In genomic region chr4:143112985-143113384, GRCm38 (mm10) we compare ENCODE assay signal across 9 mouse cellular contexts.
DNase-seq lines count a peak whose midpoint lies in the region; ATAC-seq and TF ChIP-seq lines count a peak whose summit lies in the region.
"Had no signal": no experiment of that assay in that cellular context is flagged by ENCODE, and none has a peak within 500 bp of the region (broad histone marks: within the 10 kb centered on the region; RNA-seq: fewer than 3 reads in every experiment).

No protein-coding gene starts in this region.

- H3K9me3 ChIP-seq in hindbrain, embryonic 10.5 days: no peaks in the 10 kb centered on the region
- H3K9me3 ChIP-seq in hindbrain, embryonic 13.5 days: no peaks in the 10 kb centered on the region
- H3K9me3 ChIP-seq in CH12.LX (replicated peaks; ENCODE audit: low read length): no peaks in the 10 kb centered on the region
- H3K9me3 ChIP-seq: liver, embryonic 15.5 days had no signal

- no peak overlapping the region for H3K27ac ChIP-seq in hindbrain, embryonic 10.5 days
- H3K27ac ChIP-seq in hindbrain, embryonic 13.5 days: no peak overlapping the region
- H3K27ac ChIP-seq in CH12.LX (ENCODE audit: insufficient read depth, low read depth): no peak overlapping the region
- H3K27ac ChIP-seq: liver, embryonic 15.5 days had no signal

- WGBS in hindbrain, embryonic 10.5 days: 31% methylated on average over 6 of the region's 6 CpGs
- WGBS in hindbrain, embryonic 13.5 days: 32% methylated on average over 6 of the region's 6 CpGs

- H3K27me3 ChIP-seq in hindbrain, embryonic 10.5 days (ENCODE audit: insufficient read depth, poor library complexity, severe bottlenecking): no peaks in the 10 kb centered on the region
- H3K27me3 ChIP-seq in hindbrain, embryonic 13.5 days: no peaks in the 10 kb centered on the region
- no peaks in the 10 kb centered on the region for H3K27me3 ChIP-seq in CH12.LX (replicated peaks)
- no peaks in the 10 kb centered on the region for H3K27me3 ChIP-seq in splenic B cell, adult 2 months (ENCODE audit: control insufficient read depth, insufficient read depth, low read length, poor library complexity, severe bottlenecking)
- H3K27me3 ChIP-seq: liver, embryonic 15.5 days had no signal

- dilution Hi-C loops in CH12.LX (cut with MboI; ENCODE audit: extremely low pct_ligation_motif_present, extremely low pct_unique_long_range_greater_than_20kb, low sequenced_read_pairs): no loop called here

- no peak overlapping the region for H3K4me2 ChIP-seq in hindbrain, embryonic 13.5 days
- no peak overlapping the region for H3K4me2 ChIP-seq in CH12.LX (ENCODE audit: insufficient read depth, low read depth, poor library complexity, severe bottlenecking)
- H3K4me2 ChIP-seq: liver, embryonic 15.5 days had no signal

- no peak overlapping the region for H3K4me3 ChIP-seq in hindbrain, embryonic 10.5 days
- no peak overlapping the region for H3K4me3 ChIP-seq in hindbrain, embryonic 13.5 days
- no peak overlapping the region for H3K4me3 ChIP-seq in CH12.LX (replicated peaks in 1 of 3; ENCODE audit: low read depth in 2 of 3, low read length in 2 of 3, poor library complexity in 1 of 3)
- H3K4me3 ChIP-seq: liver, embryonic 15.5 days had no signal

- no peaks in the 10 kb centered on the region; the same call in 1 of the 2 replicates for H3K79me2 ChIP-seq in CH12.LX (replicated peaks; ENCODE audit: control insufficient read depth, extremely low read depth, insufficient read depth, poor library complexity, severe bottlenecking)

- no peak for TF ChIP-seq POLR2A in CH12.LX (IDR thresholded peaks at IDR 0.05; ENCODE audit: low read depth, low read length)

- peak; percentile 71 for DNase-seq in hindbrain, embryonic 10.5 days (ENCODE audit: low spot score)
- peak; percentile 54 for DNase-seq in CH12.LX (ENCODE audit: extremely low read depth)
- peak; percentile 17 for DNase-seq in c-Kit-negative CD71-positive TER-119-positive erythroid progenitor cells, embryonic 14.5 days (ENCODE audit: low read depth, low spot score)
- DNase-seq in frontal cortex, postnatal 25 days (ENCODE audit: low spot score in 2 of 2): peak; percentile 49 to 51
- peak; percentile 59 to 80 for DNase-seq in kidney, postnatal 36 days
- DNase-seq in mesoderm, embryonic 11.5 days (ENCODE audit: low read depth, low spot score): peak; percentile 70
- peak; percentile 74 for DNase-seq in splenic B cell, adult 2 months (ENCODE audit: low read depth, low spot score)

- H3K36me3 ChIP-seq in hindbrain, embryonic 10.5 days: peaks cover 53% of the 10 kb centered on the region
- H3K36me3 ChIP-seq in hindbrain, embryonic 13.5 days: peaks cover 44% of the 10 kb centered on the region
- peaks cover 46 to 78% of the 10 kb centered on the region in 2 experiments for H3K36me3 ChIP-seq in CH12.LX (replicated peaks in 1 of 2; ENCODE audit: control insufficient read depth in 1 of 2, insufficient read depth in 1 of 2, low read length in 1 of 2)
- H3K36me3 ChIP-seq in splenic B cell, adult 2 months (ENCODE audit: control insufficient read depth, insufficient read depth, low read length, poor library complexity, severe bottlenecking): peaks cover 11% of the 10 kb centered on the region

- in situ Hi-C loops in CH12.LX (cut with MboI; ENCODE audit: low pct_ligation_motif_present, low pct_unique_long_range_greater_than_20kb, low sequenced_read_pairs): loop anchor here (5.0 kb wide), 1 partner anchor 124 kb away; no protein-coding TSS in a partner anchor

- peak; percentile 44 to 79 for TF ChIP-seq CTCF in CH12.LX (conservative IDR thresholded peaks at IDR 0.05 in 1 of 2, IDR thresholded peaks at IDR 0.05 in 1 of 2; ENCODE audit: low read depth in 2 of 2, low read length in 2 of 2)

- H3K9ac ChIP-seq in hindbrain, embryonic 13.5 days: no peak overlapping the region
- H3K9ac ChIP-seq in CH12.LX (ENCODE audit: insufficient read depth, low read depth): no peak overlapping the region
- H3K9ac ChIP-seq: liver, embryonic 15.5 days had no signal

- ATAC-seq in hindbrain, embryonic 13.5 days (ENCODE audit: low FRiP score): no peak

- no peak for TF ChIP-seq EP300 in CH12.LX (IDR thresholded peaks at IDR 0.05; ENCODE audit: low read length)

- TF ChIP-seq RAD21 in CH12.LX (IDR thresholded peaks at IDR 0.05; ENCODE audit: low read depth, low read length): peak; percentile 54

- peaks cover 46% of the 10 kb centered on the region for H3K4me1 ChIP-seq in hindbrain, embryonic 10.5 days (replicated peaks)
- peaks cover 45% of the 10 kb centered on the region for H3K4me1 ChIP-seq in hindbrain, embryonic 13.5 days (replicated peaks)
- H3K4me1 ChIP-seq in CH12.LX (ENCODE audit: control insufficient read depth in 1 of 2, insufficient read depth in 2 of 2): peaks cover 8 to 30% of the 10 kb centered on the region in 2 experiments

TF ChIP-seq in CH12.LX, 34 proteins besides CTCF, POLR2A, EP300 and RAD21:
- TF ChIP-seq SMC3 (IDR thresholded peaks at IDR 0.05; ENCODE audit: low read depth, low read length): peak; percentile 85
- TF ChIP-seq BHLHE40 (IDR thresholded peaks at IDR 0.05; ENCODE audit: low read depth, low read length): no peak

Comparison
In these comparisons a context has a peak if more than half of its experiments do, and no peak if none do; other contexts are left out.
1. DNase-seq: peak in every context shown above with its lines; median percentile 74 in splenic B cell, adult 2 months; 71 in hindbrain, embryonic 10.5 days; 70 in mesoderm, embryonic 11.5 days; 70 in kidney, postnatal 36 days; 54 in CH12.LX; 50 in frontal cortex, postnatal 25 days; 17 in c-Kit-negative CD71-positive TER-119-positive erythroid progenitor cells, embryonic 14.5 days.